Mouse (Mus musculus): ENCODE data around the gene Cpn2. TPM values are rescaled to one million over a fixed set of nuclear protein-coding genes. Genes with fewer than 3 reads are reported as not detected.

Gene Cpn2
- polyA plus RNA-seq, 1 experiment from 2014 or later, result 0.08 TPM

DNA sequence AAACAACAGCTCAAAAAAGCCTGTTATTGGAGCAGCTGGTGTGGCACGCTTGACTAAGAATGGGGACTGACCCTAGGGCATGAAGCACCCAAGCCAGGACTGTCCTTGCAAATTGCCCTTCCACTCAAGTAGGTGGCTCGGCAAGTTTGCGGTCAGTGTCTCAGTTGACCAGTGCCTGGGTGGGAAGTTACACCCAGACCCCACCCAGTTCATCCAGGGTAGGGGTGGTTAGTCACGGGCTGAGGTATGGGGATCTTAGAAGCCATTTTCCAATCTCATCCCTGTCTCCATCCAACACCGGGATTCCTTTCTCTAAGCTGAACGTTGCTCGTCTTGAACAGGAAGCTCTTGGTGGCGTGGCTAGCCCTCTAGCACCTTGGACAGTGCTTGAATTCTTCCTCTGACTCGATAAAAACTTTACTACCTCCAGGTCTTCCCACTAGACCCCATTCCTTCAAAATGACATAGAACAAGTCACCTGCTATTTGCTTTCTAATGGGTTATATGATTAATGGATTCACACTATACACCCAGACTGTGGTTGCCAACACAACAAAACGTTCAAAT, 32.5 kb upstream of the Cpn2 start:
- H3K9me3 ChIP-seq (replicated peaks), result no peaks in the 10 kb centered on the region
- 58% methylated on average over 10 of the region's 10 CpGs for WGBS
- no peak for ATAC-seq (replicated peaks; ENCODE audit: low FRiP score)

DNA sequence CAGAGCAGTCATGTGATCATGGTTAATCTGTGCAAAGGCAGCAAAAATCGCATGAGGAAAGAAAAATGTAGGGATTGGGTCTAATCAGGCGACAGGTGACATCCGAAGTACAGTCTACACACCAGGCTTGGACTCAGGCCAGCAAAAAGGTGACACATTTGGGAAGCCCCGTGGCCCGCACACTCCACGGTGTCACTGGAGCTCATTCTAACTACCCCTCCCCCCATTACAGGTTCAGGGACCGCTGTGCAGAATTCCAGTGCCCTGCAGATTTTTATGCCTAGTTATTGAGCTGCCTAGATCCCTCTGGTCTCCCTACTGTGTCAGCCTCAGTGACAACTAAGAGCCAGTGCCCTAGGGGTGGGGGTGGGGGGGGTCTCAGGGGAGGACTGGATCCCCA, 30.2 kb upstream of the Cpn2 start:
- 85% methylated on average over 7 of the region's 7 CpGs for WGBS
- Histone ChIP-seq H3K9me3 (replicated peaks) (no peaks in the 10 kb centered on the region), H3K4me2 (no peak overlapping the region), H3K27ac (no peak overlapping the region), H3K36me3 (no peaks in the 10 kb centered on the region), H3K9ac (no peak overlapping the region), H3K4me1 (no peaks in the 10 kb centered on the region), H3K27me3 (0 out of 2 replicates have a peak, but pooled peaks cover 12% of the 10 kb centered on the region), H3K4me3 (replicated peaks) (no peak overlapping the region)
- ATAC-seq (replicated peaks; ENCODE audit: low FRiP score), result no peak

More for the DNA sequence above, 32.5 kb upstream of the Cpn2 start:
- Histone ChIP-seq H3K4me3 (replicated peaks) (no peak overlapping the region), H3K9ac (no peak overlapping the region), H3K4me1 (peaks cover 6% of the 10 kb centered on the region; the same call in 1 of the 2 replicates), H3K27ac (no peak overlapping the region), H3K27me3 (peaks cover 17% of the 10 kb centered on the region; the same call in 1 of the 2 replicates), H3K4me2 (no peak overlapping the region), H3K36me3 (no peaks in the 10 kb centered on the region)

DNA sequence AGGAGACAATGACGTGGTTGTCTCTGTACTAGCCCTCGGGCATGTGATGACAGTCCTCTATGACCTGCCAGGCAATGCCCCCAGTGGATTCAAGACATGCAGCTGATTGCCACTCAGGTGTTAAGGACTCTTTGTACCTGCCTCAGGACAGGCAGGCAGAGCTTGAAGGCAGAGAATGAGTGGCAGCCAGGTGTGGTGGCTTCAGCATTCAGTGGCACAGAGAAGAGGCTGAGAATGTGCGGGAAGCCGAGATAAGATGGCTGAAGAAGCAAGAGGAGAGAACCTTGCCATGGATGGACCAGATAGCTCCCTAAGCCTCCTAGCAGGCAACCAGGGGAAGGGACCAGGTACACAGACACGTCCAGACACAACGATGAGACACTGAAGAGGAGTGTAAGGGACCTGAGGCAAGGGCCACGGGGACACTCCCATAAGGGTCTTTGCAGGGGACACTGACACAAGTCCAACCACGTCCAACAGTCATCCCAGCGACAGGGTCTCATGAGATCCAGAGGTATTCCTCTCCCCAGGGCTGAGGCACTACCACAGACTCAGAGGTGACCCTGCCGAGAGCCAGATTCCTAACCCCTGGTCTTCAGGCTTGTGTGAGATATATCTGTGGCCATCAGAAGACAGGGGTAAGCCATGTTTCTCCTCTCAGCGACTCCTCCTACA, 29.4 kb upstream of the Cpn2 start:
- 86% methylated on average over 11 of the region's 11 CpGs for whole genome bisulfite sequencing
- no peak overlapping the region for H3K27ac ChIP-seq

DNA sequence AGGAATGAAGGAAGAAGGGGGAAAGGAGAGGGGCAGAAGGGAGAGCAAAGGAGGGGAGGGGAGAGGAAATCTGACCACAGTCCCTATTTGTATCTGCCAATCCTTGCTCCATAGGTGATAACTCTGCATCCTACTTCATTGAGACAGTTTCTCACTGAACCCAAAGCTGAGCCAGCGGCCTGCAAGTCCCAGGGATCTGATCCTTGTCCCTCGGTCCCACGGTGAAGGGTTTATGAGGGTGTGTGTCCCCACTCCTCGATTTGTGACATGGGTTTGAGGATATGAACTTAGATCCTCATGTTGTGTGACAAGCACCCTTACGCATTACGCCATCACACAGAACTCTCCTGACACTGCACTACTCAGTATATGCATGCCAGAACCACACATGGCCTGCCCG, 27.8 kb upstream of the Cpn2 start:
- H3K4me1 ChIP-seq, result peaks cover 7% of the 10 kb centered on the region
- no peak overlapping the region for H3K9ac ChIP-seq
- no peak overlapping the region for H3K27ac ChIP-seq
- H3K4me2 ChIP-seq, result no peak overlapping the region
- no peak overlapping the region for H3K4me3 ChIP-seq (replicated peaks)
- no peaks in the 10 kb centered on the region for H3K9me3 ChIP-seq (replicated peaks)
- H3K36me3 ChIP-seq, result no peaks in the 10 kb centered on the region
- 93% methylated on average over 7 of the region's 7 CpGs for WGBS
- H3K27me3 ChIP-seq, result 0 out of 2 replicates have a peak, but pooled peaks cover 3% of the 10 kb centered on the region
- no peak for ATAC-seq (replicated peaks; ENCODE audit: low FRiP score)

More for the DNA sequence above, 29.4 kb upstream of the Cpn2 start:
- H3K27me3 ChIP-seq, result 0 out of 2 replicates have a peak, but pooled peaks cover 12% of the 10 kb centered on the region
- no peak overlapping the region for H3K4me2 ChIP-seq
- ATAC-seq (replicated peaks; ENCODE audit: low FRiP score), result no peak
- no peak overlapping the region for H3K4me3 ChIP-seq (replicated peaks)
- H3K9me3 ChIP-seq (replicated peaks), result no peaks in the 10 kb centered on the region
- H3K4me1 ChIP-seq, result no peaks in the 10 kb centered on the region
- H3K9ac ChIP-seq, result no peak overlapping the region
- no peaks in the 10 kb centered on the region for H3K36me3 ChIP-seq

DNA sequence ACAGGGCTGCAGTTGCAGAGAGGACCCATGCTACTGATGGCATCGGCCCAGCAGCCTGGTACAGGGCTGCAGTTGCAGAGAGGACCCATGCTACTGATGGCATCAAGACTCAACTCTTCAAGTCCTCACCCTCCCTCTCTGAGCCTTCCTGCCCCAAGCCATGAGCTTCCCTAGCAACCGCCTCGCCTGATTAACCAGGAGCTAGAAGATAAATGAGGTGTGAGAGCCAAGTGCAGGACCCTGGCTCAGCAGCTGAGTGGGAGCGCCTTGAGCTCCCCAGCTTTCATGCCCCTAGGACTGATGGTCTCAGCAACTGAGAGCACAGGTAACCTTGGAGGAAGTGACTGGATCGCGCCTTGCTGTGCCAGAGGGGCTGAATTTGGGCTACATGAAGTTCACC, 23.1 kb upstream of the Cpn2 start:
- no peak overlapping the region for H3K4me2 ChIP-seq
- no peak overlapping the region for H3K9ac ChIP-seq
- H3K27me3 ChIP-seq, result peaks cover 15% of the 10 kb centered on the region
- no peak overlapping the region for H3K27ac ChIP-seq
- ATAC-seq (replicated peaks; ENCODE audit: low FRiP score), result peak; percentile 76
- 33% methylated on average over 6 of the region's 6 CpGs for WGBS
- no peak overlapping the region for H3K4me3 ChIP-seq (replicated peaks)
- no peaks in the 10 kb centered on the region for H3K36me3 ChIP-seq
- peaks cover 15% of the 10 kb centered on the region for H3K4me1 ChIP-seq
- H3K9me3 ChIP-seq (replicated peaks), result no peaks in the 10 kb centered on the region

DNA sequence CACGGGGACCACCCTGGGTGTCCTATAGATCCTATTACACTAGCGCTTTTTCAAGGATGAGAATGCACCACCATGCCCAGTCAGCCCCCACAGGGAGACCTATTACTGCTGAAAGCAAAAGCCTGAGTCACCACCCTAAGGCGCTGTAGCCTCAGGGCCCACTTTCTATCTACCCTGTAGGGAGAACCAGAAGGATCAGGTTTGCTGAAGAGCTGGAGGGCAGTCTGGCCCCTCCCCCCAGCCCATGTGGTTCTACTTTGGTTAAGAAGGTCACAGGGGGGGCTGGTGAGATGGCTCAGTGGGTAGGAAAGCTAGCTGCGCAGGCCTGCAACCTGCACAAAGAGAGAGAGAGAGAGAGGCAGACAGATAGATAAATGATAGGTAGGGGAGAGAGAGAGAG, 18.4 kb upstream of the Cpn2 start:
- 62% methylated on average over 4 of the region's 4 CpGs for WGBS
- Histone ChIP-seq H3K4me3 (replicated peaks) (no peak overlapping the region), H3K4me1 (peaks cover 42% of the 10 kb centered on the region), H3K27ac (no peak overlapping the region), H3K27me3 (peaks cover 54% of the 10 kb centered on the region), H3K4me2 (no peak overlapping the region), H3K9ac (no peak overlapping the region), H3K9me3 (replicated peaks) (no peaks in the 10 kb centered on the region), H3K36me3 (no peaks in the 10 kb centered on the region)
- no peak for ATAC-seq (replicated peaks; ENCODE audit: low FRiP score)

DNA sequence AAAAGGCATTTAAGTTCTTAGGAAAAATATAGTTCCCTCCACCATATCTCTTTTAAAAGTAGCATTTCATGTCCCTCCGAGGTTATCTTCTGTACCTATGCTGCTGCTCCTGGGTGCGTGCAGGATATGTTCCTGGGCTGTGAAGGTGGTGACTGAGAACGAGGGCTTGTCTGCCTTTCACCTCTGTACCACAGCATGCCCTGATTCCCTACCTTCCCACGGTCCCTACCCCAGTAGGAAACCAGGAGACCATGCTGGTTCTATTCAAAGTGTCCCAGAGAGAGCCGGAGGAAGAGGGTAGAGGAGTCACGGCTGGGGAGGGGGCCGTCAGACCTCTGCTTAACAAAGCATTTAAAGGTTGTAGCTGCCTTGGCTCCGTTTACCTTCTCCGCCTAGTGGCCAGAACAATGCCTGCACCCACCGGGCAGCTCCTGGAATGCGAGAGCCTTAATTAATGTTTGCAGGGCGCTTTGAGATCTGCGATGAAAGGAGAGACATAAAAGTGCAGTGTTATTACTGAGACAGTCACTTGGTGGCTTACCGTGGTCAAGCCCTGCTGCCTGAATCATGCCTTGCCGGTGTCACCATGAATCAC, 16.5 kb upstream of the Cpn2 start:
- peaks cover 50% of the 10 kb centered on the region for H3K27me3 ChIP-seq
- WGBS, result 2% methylated on average over 15 of the region's 15 CpGs
- H3K9ac ChIP-seq, result no peak overlapping the region
- peak; percentile 30; the same call in 1 of the 2 replicates for ATAC-seq (replicated peaks; ENCODE audit: low FRiP score)
- no peaks in the 10 kb centered on the region for H3K9me3 ChIP-seq (replicated peaks)
- H3K4me3 ChIP-seq (replicated peaks), result peak overlapping the region; percentile 14; the same call in 1 of the 2 replicates
- H3K4me1 ChIP-seq, result peaks cover 35% of the 10 kb centered on the region
- H3K27ac ChIP-seq, result no peak overlapping the region
- H3K36me3 ChIP-seq, result no peaks in the 10 kb centered on the region
- H3K4me2 ChIP-seq, result peak overlapping the region; percentile 69

DNA sequence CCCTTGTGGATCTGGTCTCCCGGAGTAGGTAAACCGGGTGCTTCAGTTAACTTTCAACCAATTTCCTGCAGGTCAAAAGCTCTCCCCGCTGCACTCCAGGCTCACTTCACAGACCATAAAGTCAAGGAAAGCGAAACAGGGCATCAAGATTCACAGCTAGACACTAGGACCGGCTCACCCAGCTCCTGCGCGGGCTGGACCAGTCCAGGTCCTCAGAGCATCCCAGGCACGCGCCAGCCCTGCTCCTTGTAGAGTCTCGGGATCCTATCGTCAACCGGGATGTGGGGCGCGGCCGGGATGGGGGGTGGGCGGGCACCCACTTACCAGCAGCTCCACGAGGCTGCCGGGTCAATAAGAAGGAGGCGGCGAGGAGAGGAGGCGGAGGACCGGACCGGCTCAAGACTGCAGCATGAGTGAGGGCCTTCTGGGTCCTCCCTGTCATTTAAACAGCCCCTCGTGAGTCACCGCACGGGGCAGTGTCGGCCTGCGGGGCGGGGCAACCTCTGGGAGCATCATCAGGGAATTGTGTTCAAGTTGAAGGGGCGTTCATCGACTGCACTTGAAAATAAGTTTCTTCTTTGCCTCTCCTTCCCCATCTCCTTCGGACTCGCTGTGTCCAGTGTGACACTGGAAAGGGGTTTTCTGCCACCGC, 15.7 kb upstream of the Cpn2 start, which contains the start of gene Lrrc15:
TSS of gene Lrrc15 (minus strand) at position 413 of the 652 bp plus-strand sequence.
- peaks cover 35% of the 10 kb centered on the region for H3K4me1 ChIP-seq
- H3K9me3 ChIP-seq (replicated peaks), result no peaks in the 10 kb centered on the region
- H3K27ac ChIP-seq, result no peak within 1 kb of the TSS
- 2% methylated on average over 34 of the region's 34 CpGs for WGBS
- H3K27me3 ChIP-seq, result peaks cover 50% of the 10 kb centered on the region
- no peaks in the 10 kb centered on the region for H3K36me3 ChIP-seq
- peak within 1 kb of the TSS; percentile 69 for H3K4me2 ChIP-seq
- ATAC-seq (replicated peaks; ENCODE audit: low FRiP score), result 0 out of 2 replicates have a peak, but pooled peaks have one; percentile 50
- peak within 1 kb of the TSS; percentile 39 for H3K4me3 ChIP-seq (replicated peaks)
- H3K9ac ChIP-seq, result no peak within 1 kb of the TSS

DNA sequence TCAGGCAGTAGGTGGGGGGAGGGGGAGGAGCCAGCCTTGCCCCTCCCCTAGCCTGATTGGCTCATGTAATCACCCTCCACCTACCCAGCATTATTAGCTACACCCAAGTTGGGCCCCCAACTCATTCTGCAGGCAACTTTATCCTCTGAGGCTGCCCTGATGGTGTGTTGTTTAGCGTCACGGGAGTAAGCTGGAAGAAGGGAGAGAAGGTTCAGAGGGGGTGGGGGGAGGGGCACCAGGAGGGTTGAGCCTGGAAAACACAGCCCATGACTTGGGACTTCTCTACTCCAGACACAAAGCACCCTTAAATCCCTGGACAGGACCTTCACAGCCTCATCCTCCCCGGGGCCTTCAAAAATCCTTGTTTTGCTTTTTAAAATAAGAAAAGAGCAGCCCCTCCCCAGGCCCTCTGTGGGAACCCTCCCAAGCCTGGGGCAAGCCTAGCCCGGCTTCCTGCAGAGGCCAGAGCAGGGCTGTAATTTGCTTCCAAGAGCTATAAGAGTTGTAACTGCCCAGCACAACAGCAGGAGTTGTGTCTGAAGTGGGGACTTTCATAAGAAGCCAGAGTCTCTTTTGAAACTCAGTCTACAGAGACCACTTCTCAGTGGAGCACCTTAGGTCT, 13.5 kb upstream of the Cpn2 start:
- H3K27ac ChIP-seq, result no peak overlapping the region
- H3K9ac ChIP-seq, result no peak overlapping the region
- H3K9me3 ChIP-seq (replicated peaks), result no peaks in the 10 kb centered on the region
- no peak overlapping the region for H3K4me3 ChIP-seq (replicated peaks)
- peaks cover 35% of the 10 kb centered on the region for H3K4me1 ChIP-seq
- H3K27me3 ChIP-seq, result peaks cover 43% of the 10 kb centered on the region
- no peak for ATAC-seq (replicated peaks; ENCODE audit: low FRiP score)
- WGBS, result 8% methylated on average over 4 of the region's 4 CpGs
- H3K36me3 ChIP-seq, result no peaks in the 10 kb centered on the region
- H3K4me2 ChIP-seq, result no peak overlapping the region

DNA sequence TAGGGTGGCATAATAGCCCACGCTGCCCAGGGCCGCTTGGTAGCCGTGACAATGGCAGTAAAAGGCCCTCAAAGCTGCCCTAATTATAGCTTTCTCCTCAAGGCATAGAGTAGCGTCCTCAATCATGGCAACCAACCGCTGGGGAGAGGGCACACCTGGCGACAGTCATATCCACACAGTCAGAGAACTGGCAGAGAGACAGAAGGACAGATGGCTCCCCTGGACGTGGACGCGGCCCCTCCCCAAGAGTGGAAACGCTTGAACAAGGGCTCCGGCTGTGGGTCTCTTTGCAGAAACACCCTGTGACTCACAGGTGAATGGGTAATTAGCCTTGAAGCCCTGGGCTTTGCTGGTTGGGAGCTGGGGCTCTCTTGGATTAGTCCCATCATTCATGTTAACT, 11.1 kb upstream of the Cpn2 start:
- 68% methylated on average over 11 of the region's 11 CpGs for WGBS
- Histone ChIP-seq H3K4me1 (peaks cover 22% of the 10 kb centered on the region), H3K9ac (no peak overlapping the region), H3K4me2 (no peak overlapping the region), H3K36me3 (no peaks in the 10 kb centered on the region), H3K27ac (no peak overlapping the region), H3K4me3 (replicated peaks) (no peak overlapping the region), H3K9me3 (replicated peaks) (no peaks in the 10 kb centered on the region), H3K27me3 (peaks cover 19% of the 10 kb centered on the region)
- no peak for ATAC-seq (replicated peaks; ENCODE audit: low FRiP score)

DNA sequence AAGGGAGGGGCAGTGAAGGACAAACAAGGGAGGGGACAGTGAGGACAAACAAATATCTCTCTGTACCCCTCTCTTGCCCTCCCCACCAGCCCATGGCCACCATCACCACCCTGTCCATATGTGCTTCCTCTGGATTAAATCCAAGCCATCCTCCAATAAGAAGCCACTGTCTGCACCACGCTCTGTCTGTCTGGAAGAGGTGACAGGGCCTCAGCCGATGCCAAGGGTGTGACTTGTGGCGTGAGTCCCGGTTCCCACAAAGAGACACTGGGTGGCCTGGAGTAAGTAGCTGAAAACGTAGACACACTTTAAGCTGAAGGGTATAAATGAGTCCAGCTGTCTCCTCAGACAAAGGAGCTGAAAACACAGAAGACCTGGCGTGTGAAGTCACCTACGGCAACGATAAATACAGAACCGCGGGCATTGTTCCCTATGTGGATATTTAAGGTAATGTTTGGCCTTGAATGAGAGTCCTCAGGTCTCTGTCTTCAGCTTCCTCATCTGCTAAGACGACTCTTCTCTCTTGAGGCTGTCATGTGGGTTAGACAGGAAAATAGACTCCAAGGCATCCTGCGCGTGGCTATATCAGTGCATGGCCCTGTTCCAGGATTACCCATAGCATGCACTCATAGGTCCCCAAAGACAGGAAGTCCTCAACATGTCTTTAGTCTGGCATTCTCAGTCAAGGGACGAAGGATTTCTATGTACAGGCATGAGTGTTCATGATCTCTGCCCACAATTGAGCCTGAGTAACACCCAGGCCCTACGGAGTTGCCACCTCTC, 8.4 kb upstream of the Cpn2 start:
- Histone ChIP-seq H3K4me3 (replicated peaks) (no peak overlapping the region), H3K36me3 (no peaks in the 10 kb centered on the region), H3K9me3 (replicated peaks) (no peaks in the 10 kb centered on the region), H3K9ac (no peak overlapping the region), H3K4me2 (no peak overlapping the region), H3K27ac (no peak overlapping the region), H3K4me1 (peaks cover 4% of the 10 kb centered on the region), H3K27me3 (no peaks in the 10 kb centered on the region; the same call in 1 of the 2 replicates)
- no peak for ATAC-seq (replicated peaks; ENCODE audit: low FRiP score)
- WGBS, result 77% methylated on average over 15 of the region's 15 CpGs

Measured in kidney, embryonic 15.5 days (tissue).